Mouse (Mus musculus) kidney, adult 2 months (tissue): ENCODE measurements around the gene Pappa. TPM values are rescaled to one million over a fixed set of nuclear protein-coding genes. Genes with fewer than 3 reads are reported as not detected.
A peak's percentile ranks its signal among the peaks of the same experiment; 100 is the strongest.

Source experiments
- DNase-seq: peaks from one replicate; pipeline ENCODE4 v3.0.0; 2021
- H3K27ac ChIP-seq: fragments of 200-500 bp; 2 replicates; pipeline ENCODE4 v1.5.1; 2012; ENCODE audit warnings: low read depth, low read length, control low read depth, inconsistent platforms; ENCODE audit not compliant: insufficient read depth
- H3K27me3 ChIP-seq: fragments of 200-500 bp; replicated peaks from 2 replicates; pipeline ENCODE4 v1.6.1; 2012; ENCODE audit warnings: mild to moderate bottlenecking, moderate library complexity, low read length, inconsistent platforms; ENCODE audit not compliant: control insufficient read depth, insufficient read depth
- H3K36me3 ChIP-seq: fragments of 200-500 bp; 2 replicates; pipeline ENCODE4 v1.6.1; 2012; ENCODE audit warnings: mild to moderate bottlenecking, moderate library complexity, low read length, inconsistent platforms; ENCODE audit not compliant: control insufficient read depth, insufficient read depth
- H3K4me1 ChIP-seq: fragments of 200-500 bp; 2 replicates; pipeline ENCODE4 v1.6.1; 2011; ENCODE audit warnings: low read length; ENCODE audit not compliant: control insufficient read depth, insufficient read depth
- H3K4me3 ChIP-seq: fragments of 200-500 bp; 2 replicates; pipeline ENCODE4 v1.5.1; 2011; ENCODE audit warnings: mild to moderate bottlenecking, low read depth, low read length, control low read depth; ENCODE audit not compliant: insufficient read depth
- CTCF ChIP-seq: fragments of 200-500 bp; conservative IDR thresholded peaks from 2 replicates; pipeline ENCODE4 v1.5.1; 2011; ENCODE audit warnings: low read depth, mild to moderate bottlenecking, control low read depth, low read length, moderate library complexity, mixed read lengths; ENCODE audit not compliant: insufficient read depth, insufficient read length
- POLR2A ChIP-seq: fragments of 200-500 bp; IDR thresholded peaks from one replicate; pipeline ENCODE4 v1.6.1; 2011; ENCODE audit warnings: low read depth, low read length, control low read depth
- WGBS: fragments of 180-500 bp; shearing (Covaris S2); methylation state at CpG from one replicate; pipeline ENCODE4 v1.1.7; 2018; 5-methylcytosine and 5-hydroxymethylcytosine counted together
- polyA plus RNA-seq: library from polyadenylated mRNA; depleted of rRNA; stranded (reverse); fragments of >200 nt; gene quantifications from 2 replicates; pipeline ENCODE4 v1.2.3, GENCODE M21; 2012

The Pappa gene
- polyA plus RNA-seq, 1 experiment, result 1.4 TPM

- TF ChIP-seq CTCF, result no peak
- no peak for TF ChIP-seq POLR2A
- Histone ChIP-seq H3K27me3 (no peaks in the 10 kb centered on the region), H3K4me1 (no peaks in the 10 kb centered on the region), H3K4me3 (no peak overlapping the region), H3K27ac (peak overlapping the region; percentile 64), H3K36me3 (no peaks in the 10 kb centered on the region)
- DNase-seq, result peak; percentile 28
- WGBS, result 62% methylated on average over 5 of the region's 5 CpGs
Measured at GRCm38 (mm10) chr4:65135109-65135508, 11.1 kb downstream of the Pappa start.

GRCm38 (mm10) chr4:65136541-65136940 is 12.6 kb downstream of the Pappa start:
- TF ChIP-seq CTCF (no peak), POLR2A (no peak)
- Histone ChIP-seq H3K36me3 (no peaks in the 10 kb centered on the region), H3K4me1 (no peaks in the 10 kb centered on the region), H3K27me3 (no peaks in the 10 kb centered on the region), H3K4me3 (no peak overlapping the region), H3K27ac (no peak overlapping the region)
- WGBS, result 76% methylated on average over 3 of the region's 3 CpGs
- DNase-seq, result no peak

GRCm38 (mm10) chr4:65146936-65147335 is 23.0 kb downstream of the Pappa start:
- TF ChIP-seq CTCF (no peak), POLR2A (no peak)
- Histone ChIP-seq H3K4me3 (no peak overlapping the region), H3K27ac (no peak overlapping the region), H3K27me3 (no peaks in the 10 kb centered on the region), H3K4me1 (no peaks in the 10 kb centered on the region), H3K36me3 (no peaks in the 10 kb centered on the region)
- DNase-seq, result no peak
- 92% methylated on average over 1 of the region's 1 CpGs for WGBS

DNA sequence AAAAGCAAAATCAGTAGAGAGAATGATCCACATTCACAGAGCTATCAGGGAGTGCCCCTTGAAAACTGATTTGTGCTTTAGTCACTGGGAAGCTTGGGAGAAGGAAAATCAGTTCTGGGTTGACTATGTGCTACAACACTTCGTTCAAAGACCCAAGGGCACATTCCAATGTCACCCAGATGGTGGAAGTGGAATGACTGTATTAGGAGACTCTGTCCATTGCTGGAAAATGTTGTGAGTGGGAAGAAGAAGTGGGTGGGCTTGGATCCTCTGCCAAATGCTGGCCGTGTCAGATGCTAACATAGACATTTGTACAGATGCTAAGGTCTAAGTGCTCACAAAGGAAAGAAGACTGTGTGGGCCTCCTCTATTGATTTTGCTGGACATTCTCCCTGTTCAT is 29.6 kb downstream of the Pappa start:
- Histone ChIP-seq H3K27me3 (no peaks in the 10 kb centered on the region), H3K36me3 (no peaks in the 10 kb centered on the region), H3K4me1 (no peaks in the 10 kb centered on the region; the same call in 1 of the 2 replicates), H3K4me3 (no peak overlapping the region), H3K27ac (no peak overlapping the region)
- TF ChIP-seq POLR2A (no peak), CTCF (no peak)
- DNase-seq, result no peak
- WGBS, result 63% methylated on average over 2 of the region's 2 CpGs

DNA sequence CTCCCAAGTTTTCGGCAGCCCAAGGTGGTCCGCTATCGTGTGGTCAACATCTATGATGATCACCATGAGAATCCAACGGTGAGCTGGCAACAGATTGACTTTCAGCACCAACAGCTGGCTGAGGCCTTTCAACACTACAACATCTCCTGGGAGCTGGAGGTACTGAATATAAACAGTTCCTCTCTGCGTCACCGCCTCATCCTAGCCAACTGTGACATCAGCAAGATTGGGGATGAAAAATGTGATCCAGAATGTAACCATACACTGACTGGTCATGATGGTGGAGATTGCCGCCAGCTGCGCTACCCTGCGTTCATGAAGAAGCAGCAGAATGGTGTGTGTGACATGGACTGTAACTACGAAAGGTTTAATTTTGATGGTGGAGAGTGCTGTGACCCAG is 32.3 kb downstream of the Pappa start:
- Histone ChIP-seq H3K4me3 (no peak overlapping the region), H3K36me3 (no peaks in the 10 kb centered on the region), H3K27me3 (no peaks in the 10 kb centered on the region), H3K4me1 (no peaks in the 10 kb centered on the region; the same call in 1 of the 2 replicates), H3K27ac (no peak overlapping the region)
- TF ChIP-seq POLR2A (no peak), CTCF (no peak)
- WGBS, result 96% methylated on average over 10 of the region's 10 CpGs
- no peak for DNase-seq

DNA sequence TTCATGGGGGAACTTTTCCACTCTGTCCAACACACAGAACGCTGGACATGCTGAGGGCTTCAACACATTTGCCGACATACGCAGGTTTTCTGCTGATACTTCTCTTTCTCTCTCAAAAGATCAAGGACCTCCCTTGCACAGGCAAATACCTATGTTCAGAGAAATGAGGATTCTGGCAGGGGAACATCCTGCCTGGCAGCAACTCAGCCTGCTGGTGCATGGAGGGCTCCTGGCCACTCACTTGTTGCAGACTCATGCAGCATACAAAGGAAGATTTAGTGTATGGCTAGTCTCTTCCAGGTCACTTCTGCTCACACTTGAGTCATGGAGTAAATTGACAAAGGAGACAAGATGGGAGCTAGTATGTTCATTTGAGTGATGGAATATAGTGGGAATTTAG is 34.7 kb downstream of the Pappa start:
- H3K27me3 ChIP-seq, result no peaks in the 10 kb centered on the region
- TF ChIP-seq POLR2A (no peak), CTCF (no peak)
- H3K36me3 ChIP-seq, result no peaks in the 10 kb centered on the region
- 67% methylated on average over 3 of the region's 3 CpGs for WGBS
- DNase-seq, result no peak
- H3K4me3 ChIP-seq, result no peak overlapping the region
- no peaks in the 10 kb centered on the region for H3K4me1 ChIP-seq
- H3K27ac ChIP-seq, result no peak overlapping the region

DNA sequence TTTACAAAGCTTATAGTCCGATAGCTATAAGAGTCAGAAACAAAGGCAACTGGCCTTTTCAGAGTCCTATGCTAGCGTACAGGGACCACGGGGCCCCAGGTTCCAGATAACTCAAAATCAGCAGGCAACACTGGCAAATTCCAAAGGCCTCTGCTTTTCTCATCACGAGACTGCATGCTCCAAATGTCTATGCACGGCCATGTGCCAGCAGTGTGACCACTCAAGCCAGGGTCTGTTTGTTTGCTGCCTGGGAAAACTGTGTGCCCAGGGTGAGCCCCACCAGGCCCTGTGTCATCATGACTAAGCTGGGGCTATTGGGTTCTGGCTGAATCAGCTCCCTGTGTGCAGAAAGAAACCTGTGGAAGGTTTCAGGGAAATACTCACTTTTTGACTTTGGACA is 35.5 kb downstream of the Pappa start:
- H3K27ac ChIP-seq, result no peak overlapping the region
- no peak for DNase-seq
- H3K4me3 ChIP-seq, result no peak overlapping the region
- 69% methylated on average over 5 of the region's 5 CpGs for WGBS
- TF ChIP-seq CTCF, result no peak
- TF ChIP-seq POLR2A, result no peak
- 0 out of 2 replicates have a peak, but pooled peaks cover 2% of the 10 kb centered on the region for H3K4me1 ChIP-seq
- H3K27me3 ChIP-seq, result no peaks in the 10 kb centered on the region
- H3K36me3 ChIP-seq, result no peaks in the 10 kb centered on the region

GRCm38 (mm10) chr4:65163698-65164097 is 39.7 kb downstream of the Pappa start:
- WGBS, result 60% methylated on average over 3 of the region's 3 CpGs
- H3K4me1 ChIP-seq, result 0 out of 2 replicates have a peak, but pooled peaks cover 2% of the 10 kb centered on the region
- DNase-seq, result no peak
- H3K4me3 ChIP-seq, result no peak overlapping the region
- TF ChIP-seq POLR2A (no peak), CTCF (no peak)
- H3K27me3 ChIP-seq, result no peaks in the 10 kb centered on the region
- H3K27ac ChIP-seq, result no peak overlapping the region
- H3K36me3 ChIP-seq, result no peaks in the 10 kb centered on the region
